Mouse (Mus musculus) heart, embryonic 11.5 days (tissue): Measurements from ENCODE around the gene Rybp. TPM values are rescaled to one million over a fixed set of nuclear protein-coding genes. Genes with fewer than 3 reads are reported as not detected.

Source experiments
- ATAC-seq: fragments of 200-750 bp; cut with Nextera tagmentation; replicated peaks from 2 replicates; pipeline ENCODE4 v1.8.0; 2017; ENCODE audit warnings: moderate library complexity; ENCODE audit not compliant: insufficient number of reproducible peaks, low FRiP score, low TSS enrichment
- H3K27ac ChIP-seq: fragments of 300-500 bp; sonication (generic); 2 replicates; pipeline ENCODE4 v1.5.1; 2014; ENCODE audit warnings: mild to moderate bottlenecking, low read depth, low read length
- H3K27me3 ChIP-seq: fragments of 300-500 bp; sonication (generic); 2 replicates; pipeline ENCODE4 v1.6.1; 2014; ENCODE audit warnings: mild to moderate bottlenecking, low read length, mixed read lengths; ENCODE audit not compliant: control insufficient read depth, insufficient read depth
- H3K36me3 ChIP-seq: fragments of 300-500 bp; sonication (generic); 2 replicates; pipeline ENCODE4 v1.6.1; 2014; ENCODE audit warnings: mild to moderate bottlenecking, low read length, moderate library complexity, mixed read lengths; ENCODE audit not compliant: control insufficient read depth, insufficient read depth
- H3K4me1 ChIP-seq: fragments of 300-500 bp; sonication (generic); 2 replicates; pipeline ENCODE4 v1.6.1; 2014; ENCODE audit warnings: low read length; ENCODE audit not compliant: control insufficient read depth, insufficient read depth
- H3K4me2 ChIP-seq: fragments of 300-500 bp; sonication (generic); 2 replicates; pipeline ENCODE4 v1.6.1; 2014; ENCODE audit warnings: mild to moderate bottlenecking, moderate library complexity
- H3K4me3 ChIP-seq: fragments of 300-500 bp; sonication (generic); 2 replicates; pipeline ENCODE4 v1.5.1; 2014; ENCODE audit warnings: low read depth, low read length
- H3K9ac ChIP-seq: fragments of 300-500 bp; sonication (generic); 2 replicates; pipeline ENCODE4 v1.6.1; 2014; ENCODE audit warnings: mild to moderate bottlenecking, low read depth, low read length, moderate library complexity
- H3K9me3 ChIP-seq: fragments of 300-500 bp; sonication (generic); replicated peaks from 2 replicates; pipeline ENCODE4 v1.6.1; 2016; ENCODE audit warnings: low read length; ENCODE audit not compliant: control insufficient read depth
- WGBS: fragments of 180-500 bp; shearing (Covaris S2); extraction: QIAGEN DNeasy Blood & Tissue Kit; methylation state at CpG from one replicate; pipeline ENCODE4 v1.1.7; 2014; ENCODE audit not compliant: insufficient replicate concordance; 5-methylcytosine and 5-hydroxymethylcytosine counted together
- polyA plus RNA-seq: library from polyadenylated mRNA; unstranded; fragments of >200 nt; fragmentation: Nextera tagmentation; extraction: Ambion mirVana; gene quantifications from 2 replicates; pipeline ENCODE4 v1.2.1, GENCODE M21; 2014

Rybp gene
- polyA plus RNA-seq, 1 experiment from 2014 or later, result 8.8 TPM

DNA sequence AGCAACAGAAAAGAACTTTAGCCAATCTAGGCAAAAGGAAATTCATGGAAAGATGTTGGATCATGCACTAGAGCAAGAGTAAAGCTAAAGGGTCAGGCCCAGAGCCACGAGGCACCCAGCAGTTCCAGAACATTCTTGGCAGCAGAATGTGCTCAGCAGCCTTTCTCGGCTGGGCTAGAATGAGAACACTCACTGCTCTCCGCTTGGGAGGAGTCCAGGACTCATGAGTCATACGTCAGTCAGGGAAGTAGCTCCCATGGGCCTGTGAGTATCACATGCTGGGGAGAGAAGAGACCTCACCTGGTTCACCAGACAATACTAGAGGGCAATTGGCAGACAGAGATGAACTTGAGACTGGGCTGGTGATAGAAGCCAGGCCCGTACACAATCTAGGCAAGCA, 39.8 kb upstream of the Rybp start:
- 67% methylated on average over 5 of the region's 5 CpGs for WGBS
- no peak overlapping the region for H3K27ac ChIP-seq
- no peak for ATAC-seq

DNA sequence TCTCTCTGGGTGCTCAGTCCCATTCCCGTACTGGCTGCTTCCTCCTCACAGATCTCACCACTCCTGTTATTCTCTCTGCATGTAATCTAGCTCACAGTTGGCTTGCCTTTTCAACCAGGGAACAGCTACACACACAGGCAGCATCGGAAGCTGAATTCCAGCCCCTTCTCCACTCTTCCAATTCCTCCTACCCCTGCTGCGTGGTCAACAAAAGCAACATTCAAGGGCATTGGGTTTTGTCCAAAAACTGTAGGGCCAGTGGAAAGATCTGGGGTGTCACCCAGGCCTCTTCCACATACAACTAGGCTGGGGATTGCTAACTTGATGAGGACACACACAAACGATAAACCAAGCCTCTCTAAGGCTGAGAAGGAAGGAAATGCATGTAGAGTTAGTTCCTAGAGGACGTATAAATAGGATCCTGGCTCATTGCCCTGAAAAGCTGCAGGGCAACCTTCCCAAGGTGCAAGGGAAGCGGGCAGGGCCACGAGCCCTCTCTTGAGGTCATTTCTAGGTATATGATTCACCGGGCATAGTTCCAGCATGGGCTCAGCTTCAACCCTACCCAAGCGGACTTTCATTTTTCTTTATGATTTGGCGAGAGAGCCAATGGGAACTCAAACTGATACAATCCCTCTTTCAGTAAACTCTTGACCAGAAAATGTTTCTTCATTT, 36.6 kb upstream of the Rybp start:
- Histone ChIP-seq H3K9me3 (no peaks in the 10 kb centered on the region), H3K4me1 (no peaks in the 10 kb centered on the region), H3K27me3 (peaks cover 7% of the 10 kb centered on the region), H3K36me3 (no peaks in the 10 kb centered on the region), H3K4me3 (no peak overlapping the region), H3K27ac (no peak overlapping the region), H3K4me2 (no peak overlapping the region), H3K9ac (no peak overlapping the region)
- WGBS, result 76% methylated on average over 10 of the region's 10 CpGs
- ATAC-seq, result no peak

More for the DNA sequence above, 39.8 kb upstream of the Rybp start:
- no peak overlapping the region for H3K4me3 ChIP-seq
- H3K27me3 ChIP-seq, result peaks cover 18% of the 10 kb centered on the region
- no peak overlapping the region for H3K4me2 ChIP-seq
- H3K36me3 ChIP-seq, result no peaks in the 10 kb centered on the region
- H3K9ac ChIP-seq, result no peak overlapping the region
- no peaks in the 10 kb centered on the region for H3K4me1 ChIP-seq
- H3K9me3 ChIP-seq, result no peaks in the 10 kb centered on the region

DNA sequence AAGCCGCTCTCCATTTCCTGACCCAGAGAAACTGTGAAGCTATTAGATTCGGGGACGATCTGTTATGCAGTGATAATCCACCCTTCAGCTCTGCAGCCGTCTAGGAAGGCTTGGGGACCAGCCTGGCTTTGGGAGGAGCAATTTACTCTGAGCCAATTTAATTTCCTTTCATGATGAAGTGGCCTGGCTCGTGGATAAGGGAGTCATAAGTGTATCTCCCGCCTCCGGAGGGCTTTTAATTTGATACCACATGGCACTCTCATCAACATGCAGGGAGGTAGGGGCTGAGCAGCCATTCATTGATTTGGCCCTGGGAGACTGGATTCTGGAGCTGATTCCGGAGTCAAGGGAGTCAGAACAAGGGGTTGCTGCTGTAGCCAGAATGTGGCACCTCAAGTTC, 35.3 kb upstream of the Rybp start:
- Histone ChIP-seq H3K4me3 (no peak overlapping the region), H3K27ac (no peak overlapping the region), H3K9me3 (no peaks in the 10 kb centered on the region), H3K36me3 (no peaks in the 10 kb centered on the region), H3K27me3 (peaks cover 7% of the 10 kb centered on the region; the same call in 1 of the 2 replicates), H3K9ac (no peak overlapping the region), H3K4me1 (no peaks in the 10 kb centered on the region), H3K4me2 (no peak overlapping the region)
- ATAC-seq, result no peak
- 42% methylated on average over 8 of the region's 8 CpGs for WGBS

DNA sequence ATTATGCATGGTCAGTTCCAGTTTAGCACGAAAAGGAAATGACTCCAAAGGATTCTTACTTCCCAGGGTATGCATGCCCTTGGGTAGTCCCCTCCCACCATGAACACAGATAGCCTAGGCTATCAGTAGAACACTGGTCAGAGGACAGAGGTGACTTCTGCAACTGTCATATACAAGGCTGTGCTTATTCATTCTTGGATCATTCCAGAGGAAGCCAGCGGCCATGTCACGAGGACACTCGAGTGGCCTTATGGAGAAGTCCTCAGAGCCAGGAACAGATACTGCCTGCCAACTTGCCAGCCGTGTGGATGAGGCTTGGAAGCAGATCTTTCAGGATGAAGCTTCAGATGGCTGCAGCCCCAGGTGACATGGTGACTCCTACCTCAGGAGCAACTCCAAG, 34.9 kb upstream of the Rybp start:
- Histone ChIP-seq H3K4me2 (no peak overlapping the region), H3K9ac (no peak overlapping the region), H3K27me3 (peaks cover 7% of the 10 kb centered on the region; the same call in 1 of the 2 replicates), H3K27ac (no peak overlapping the region), H3K9me3 (no peaks in the 10 kb centered on the region), H3K4me3 (no peak overlapping the region), H3K4me1 (no peaks in the 10 kb centered on the region), H3K36me3 (no peaks in the 10 kb centered on the region)
- ATAC-seq, result no peak
- WGBS, result 70% methylated on average over 5 of the region's 5 CpGs

DNA sequence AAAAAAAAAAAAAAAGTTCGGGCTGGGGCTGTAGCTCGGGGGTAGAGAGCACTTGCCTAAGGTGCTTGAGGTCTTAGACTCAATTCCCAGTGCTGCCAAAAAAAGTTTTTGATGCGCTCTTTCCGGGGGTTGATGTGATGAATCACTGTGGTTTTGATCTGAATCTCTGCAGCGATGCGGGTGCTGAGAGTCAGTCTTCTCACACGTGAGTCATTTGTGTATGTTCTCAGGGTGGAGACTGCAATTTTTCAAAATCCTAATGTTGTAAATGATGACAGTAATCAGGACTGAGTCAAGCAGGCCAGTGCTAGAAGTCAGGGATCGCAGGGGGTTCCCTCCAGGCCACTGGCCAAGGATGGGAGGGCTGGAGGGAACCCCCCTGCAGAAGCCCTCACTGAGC, 26.9 kb upstream of the Rybp start:
- Histone ChIP-seq H3K27me3 (0 out of 2 replicates have a peak, but pooled peaks cover 3% of the 10 kb centered on the region), H3K9me3 (no peaks in the 10 kb centered on the region), H3K27ac (no peak overlapping the region), H3K4me2 (no peak overlapping the region), H3K36me3 (no peaks in the 10 kb centered on the region), H3K4me1 (no peaks in the 10 kb centered on the region), H3K4me3 (no peak overlapping the region), H3K9ac (no peak overlapping the region)
- no peak for ATAC-seq
- WGBS, result 67% methylated on average over 8 of the region's 8 CpGs

DNA sequence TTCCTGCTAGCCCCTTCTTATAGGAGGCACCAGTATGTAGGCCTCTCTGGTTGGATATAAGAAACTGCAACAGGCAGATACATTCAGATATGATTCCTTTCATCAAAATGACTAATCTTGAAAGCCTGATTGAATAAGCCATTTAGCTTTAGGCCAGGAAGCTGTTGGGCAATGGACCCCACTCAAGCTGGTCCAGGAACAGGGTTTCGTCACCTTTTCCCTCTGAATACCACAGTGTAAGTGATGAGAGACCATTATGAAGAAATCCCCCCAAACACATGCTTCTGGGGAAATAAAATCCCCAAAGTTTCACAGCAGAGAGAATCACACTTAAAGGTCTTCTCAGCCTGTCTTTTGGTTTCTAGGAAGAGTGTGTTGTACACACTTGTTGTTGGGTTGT, 23.9 kb upstream of the Rybp start:
- WGBS, result 74% methylated on average over 1 of the region's 1 CpGs
- Histone ChIP-seq H3K4me3 (no peak overlapping the region), H3K4me1 (no peaks in the 10 kb centered on the region), H3K27ac (no peak overlapping the region), H3K9me3 (no peaks in the 10 kb centered on the region), H3K27me3 (0 out of 2 replicates have a peak, but pooled peaks cover 3% of the 10 kb centered on the region), H3K4me2 (no peak overlapping the region), H3K9ac (no peak overlapping the region), H3K36me3 (no peaks in the 10 kb centered on the region)
- ATAC-seq, result no peak

DNA sequence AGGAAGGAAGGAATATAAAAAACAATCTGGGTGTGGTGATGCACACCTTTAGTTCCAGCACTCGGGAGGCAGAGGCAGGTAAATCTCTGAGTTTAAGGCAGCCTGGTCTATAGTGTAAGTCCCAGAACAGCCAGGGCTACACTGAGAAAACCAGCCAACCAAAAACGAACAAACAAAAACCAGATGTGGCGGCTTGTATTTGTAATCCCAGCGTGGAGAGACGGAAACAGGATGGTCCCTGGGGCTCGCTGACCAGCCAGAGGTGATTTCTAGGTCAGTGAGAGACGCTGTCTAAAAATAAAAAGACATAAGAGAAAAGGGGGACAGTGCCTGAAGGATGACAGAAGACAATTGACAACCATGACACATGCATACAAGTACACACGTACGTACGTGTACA, 17.5 kb upstream of the Rybp start:
- Histone ChIP-seq H3K4me1 (no peaks in the 10 kb centered on the region), H3K36me3 (no peaks in the 10 kb centered on the region), H3K27ac (no peak overlapping the region), H3K9ac (no peak overlapping the region), H3K9me3 (no peaks in the 10 kb centered on the region), H3K4me3 (no peak overlapping the region), H3K27me3 (peaks cover 6% of the 10 kb centered on the region; the same call in 1 of the 2 replicates), H3K4me2 (no peak overlapping the region)
- no peak for ATAC-seq
- 60% methylated on average over 10 of the region's 10 CpGs for WGBS

DNA sequence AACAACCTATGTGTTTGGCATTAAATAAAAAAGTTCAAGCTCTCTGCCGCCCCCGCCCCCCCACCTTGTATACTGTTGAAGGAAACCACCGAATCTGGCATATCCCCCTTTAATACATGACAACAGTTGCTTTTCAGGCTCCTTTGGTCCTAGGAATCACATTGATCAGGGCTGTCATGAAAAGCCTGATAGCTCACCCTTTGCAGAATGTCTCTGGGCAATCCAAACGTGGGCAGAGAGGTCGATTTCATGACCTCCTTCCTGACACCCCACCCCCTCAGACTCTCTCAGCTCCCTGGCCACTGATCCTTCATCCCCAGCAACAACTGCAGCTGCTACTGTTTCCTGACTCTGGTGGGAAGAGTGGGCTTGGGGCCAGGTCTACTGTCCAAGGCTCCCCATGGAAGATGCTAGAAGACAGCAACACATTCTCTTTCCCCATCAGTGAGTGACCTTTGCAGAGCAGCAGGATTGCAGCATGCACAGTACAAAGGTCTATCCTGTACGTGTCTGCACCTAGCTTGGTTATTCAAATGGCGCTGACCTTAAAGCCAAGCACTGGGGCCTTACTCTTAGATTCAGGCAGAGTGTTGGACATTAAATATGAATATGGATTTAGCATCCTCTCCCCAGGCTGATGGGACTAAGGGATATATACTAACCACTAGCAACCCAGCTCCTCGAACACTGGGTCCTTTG, 14.3 kb upstream of the Rybp start:
- H3K27me3 ChIP-seq, result peaks cover 6% of the 10 kb centered on the region; the same call in 1 of the 2 replicates
- no peak overlapping the region for H3K4me3 ChIP-seq
- H3K4me1 ChIP-seq, result no peaks in the 10 kb centered on the region
- ATAC-seq, result no peak
- H3K36me3 ChIP-seq, result no peaks in the 10 kb centered on the region
- H3K4me2 ChIP-seq, result no peak overlapping the region
- no peaks in the 10 kb centered on the region for H3K9me3 ChIP-seq
- no peak overlapping the region for H3K27ac ChIP-seq
- WGBS, result 54% methylated on average over 8 of the region's 8 CpGs
- H3K9ac ChIP-seq, result no peak overlapping the region

DNA sequence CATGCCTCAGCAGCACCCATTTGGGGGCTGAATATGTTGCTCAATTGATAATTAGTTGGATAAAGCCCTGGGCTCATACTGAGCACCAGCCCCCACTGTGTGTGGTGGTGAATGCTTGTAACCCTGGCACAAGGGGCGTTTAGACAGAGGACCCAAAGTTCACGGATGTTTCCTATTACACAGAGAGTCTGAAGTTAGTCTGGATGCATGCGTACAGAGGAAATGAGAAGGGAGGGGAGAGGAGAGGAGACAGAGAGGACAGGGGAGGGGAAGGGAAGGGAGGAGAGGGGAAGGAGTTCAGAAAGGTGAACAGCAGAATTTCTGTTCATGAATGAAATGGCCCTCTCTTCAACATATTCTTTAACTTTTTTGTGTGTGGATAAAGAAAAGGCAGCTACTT, 13.5 kb upstream of the Rybp start:
- no peaks in the 10 kb centered on the region for H3K9me3 ChIP-seq
- no peak overlapping the region for H3K4me3 ChIP-seq
- 23% methylated on average over 3 of the region's 3 CpGs for WGBS

More for the DNA sequence above, 13.5 kb upstream of the Rybp start:
- Histone ChIP-seq H3K36me3 (no peaks in the 10 kb centered on the region), H3K4me1 (no peaks in the 10 kb centered on the region), H3K27ac (no peak overlapping the region), H3K9ac (no peak overlapping the region), H3K27me3 (peaks cover 6% of the 10 kb centered on the region; the same call in 1 of the 2 replicates), H3K4me2 (no peak overlapping the region)
- no peak for ATAC-seq
